Mouse (Mus musculus) myocyte (in vitro differentiated cells): ENCODE data around the gene Btbd11.

Experiments
- CEBPB ChIP-seq: IDR thresholded peaks from 2 replicates; pipeline ENCODE4 v1.6.1; 2011; ENCODE audit warnings: mild to moderate bottlenecking, moderate library complexity; ENCODE audit not compliant: poor library complexity, insufficient read depth, severe bottlenecking
- E2F4 ChIP-seq: IDR thresholded peaks from one replicate; pipeline ENCODE4 v1.6.1; 2011; ENCODE audit warnings: mild to moderate bottlenecking, control low read depth, moderate library complexity; ENCODE audit not compliant: insufficient read depth
- MAX ChIP-seq: IDR thresholded peaks from one replicate; pipeline ENCODE4 v1.6.1; 2011; ENCODE audit warnings: low read depth, mild to moderate bottlenecking, control low read depth
- MYOD1 ChIP-seq, 3 experiments: IDR thresholded peaks; one replicate each; pipeline ENCODE4 v1.6.1; 2011; ENCODE audit warnings: control low read depth in 2 of 3, low read depth in 2 of 3, mild to moderate bottlenecking in 2 of 3, moderate library complexity in 1 of 3; ENCODE audit not compliant: insufficient read length in 2 of 3, control insufficient read depth in 1 of 3
- MYOG ChIP-seq, 3 experiments: IDR thresholded peaks; one replicate each; pipeline ENCODE4 v1.6.1; 2011; ENCODE audit warnings: control low read depth in 2 of 3, low read depth in 2 of 3, mild to moderate bottlenecking in 2 of 3; ENCODE audit not compliant: insufficient read length in 2 of 3, control insufficient read depth in 1 of 3, insufficient read depth in 1 of 3
- POLR2A ChIP-seq: IDR thresholded peaks from one replicate; pipeline ENCODE4 v1.6.1; 2011; ENCODE audit warnings: low read depth, mild to moderate bottlenecking, control low read depth, moderate library complexity; ENCODE audit not compliant: insufficient read length
- SRF ChIP-seq: IDR thresholded peaks from one replicate; pipeline ENCODE4 v1.6.1; 2011; ENCODE audit warnings: low read depth; ENCODE audit not compliant: control insufficient read depth, insufficient read length
- TCF3 ChIP-seq: IDR thresholded peaks from one replicate; pipeline ENCODE4 v1.6.1; 2011; ENCODE audit warnings: low read depth, control low read depth; ENCODE audit not compliant: insufficient read length
- USF1 ChIP-seq: IDR thresholded peaks from one replicate; pipeline ENCODE4 v1.6.1; 2011; ENCODE audit warnings: low read depth, mild to moderate bottlenecking, control low read depth, moderate library complexity

GRCm38 (mm10) chr10:85479959-85480625 is 93.5 kb downstream of the Btbd11 start:
- TF ChIP-seq MAX (no peak), POLR2A (no peak), MYOG (IDR thresholded peaks at IDR 0.05; ENCODE audit: control insufficient read depth in 1 of 3, insufficient read depth in 1 of 3, insufficient read length in 2 of 3, low read depth in 2 of 3) (no peak), E2F4 (no peak), USF1 (no peak), SRF (no peak), MYOD1 (IDR thresholded peaks at IDR 0.05; ENCODE audit: control insufficient read depth in 1 of 3, insufficient read length in 2 of 3, low read depth in 2 of 3) (no peak), TCF3 (no peak), CEBPB (no peak)
